Mouse (Mus musculus): ENCODE results near the gene Dek.

- peak; percentile 56; the same call in 1 of the 2 replicates for TF ChIP-seq CTCF (IDR thresholded peaks at IDR 0.05; ENCODE audit: borderline replicate concordance, insufficient read depth, low read depth, low read length)
- no peak for TF ChIP-seq POLR2A (IDR thresholded peaks at IDR 0.05; ENCODE audit: borderline replicate concordance, insufficient read depth, low read length)
Measured at GRCm38 (mm10) chr13:47121333-47121889, 15.4 kb upstream of the Dek start.
